Mouse (Mus musculus): ENCODE measurements around the gene Srarp. TPM values are rescaled to one million over a fixed set of nuclear protein-coding genes. Genes with fewer than 3 reads are reported as not detected.

Srarp gene
- total RNA-seq, 1 experiment from 2014 or later: not detected

DNA sequence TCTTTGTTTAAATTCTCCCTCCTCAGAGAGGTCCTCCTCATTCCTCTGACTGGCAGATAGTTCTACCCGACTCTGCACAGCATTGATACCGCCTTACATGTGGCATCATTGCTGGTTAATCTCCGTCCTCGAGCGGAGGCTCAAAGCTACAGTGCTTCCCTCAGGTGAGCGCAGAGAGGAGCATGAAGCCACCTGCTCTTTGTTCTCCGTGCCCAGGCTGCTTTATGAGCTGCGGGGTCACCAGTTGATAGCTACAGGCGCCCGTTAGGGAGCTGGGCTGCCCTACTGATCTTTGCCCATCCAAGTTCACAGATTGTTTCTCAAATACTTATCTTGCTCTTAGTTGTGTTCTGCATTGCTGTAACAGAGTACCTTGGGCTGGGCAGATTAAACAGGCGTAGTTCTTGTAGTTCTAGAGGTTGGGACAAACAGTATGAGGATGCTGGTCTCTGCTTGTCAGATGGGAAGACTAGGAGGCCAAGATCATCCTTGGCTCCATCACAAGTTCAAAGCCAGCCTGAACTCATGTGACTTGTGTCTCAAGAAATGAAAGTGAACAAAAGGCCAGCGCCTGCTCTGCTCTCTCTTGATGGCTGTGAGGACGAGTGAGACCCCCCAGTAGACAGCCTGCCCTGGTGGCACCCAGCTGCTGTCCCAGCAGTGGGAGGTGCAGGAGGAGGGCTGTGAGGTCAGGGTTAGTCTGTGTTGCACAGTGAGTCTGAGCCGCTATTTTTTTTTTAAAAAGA, 20.5 kb upstream of the Srarp start:
- DNase-seq: no peak

GRCm38 (mm10) chr4:141455526-141455925, 19.6 kb upstream of the Srarp start:
- no peak for DNase-seq

DNA sequence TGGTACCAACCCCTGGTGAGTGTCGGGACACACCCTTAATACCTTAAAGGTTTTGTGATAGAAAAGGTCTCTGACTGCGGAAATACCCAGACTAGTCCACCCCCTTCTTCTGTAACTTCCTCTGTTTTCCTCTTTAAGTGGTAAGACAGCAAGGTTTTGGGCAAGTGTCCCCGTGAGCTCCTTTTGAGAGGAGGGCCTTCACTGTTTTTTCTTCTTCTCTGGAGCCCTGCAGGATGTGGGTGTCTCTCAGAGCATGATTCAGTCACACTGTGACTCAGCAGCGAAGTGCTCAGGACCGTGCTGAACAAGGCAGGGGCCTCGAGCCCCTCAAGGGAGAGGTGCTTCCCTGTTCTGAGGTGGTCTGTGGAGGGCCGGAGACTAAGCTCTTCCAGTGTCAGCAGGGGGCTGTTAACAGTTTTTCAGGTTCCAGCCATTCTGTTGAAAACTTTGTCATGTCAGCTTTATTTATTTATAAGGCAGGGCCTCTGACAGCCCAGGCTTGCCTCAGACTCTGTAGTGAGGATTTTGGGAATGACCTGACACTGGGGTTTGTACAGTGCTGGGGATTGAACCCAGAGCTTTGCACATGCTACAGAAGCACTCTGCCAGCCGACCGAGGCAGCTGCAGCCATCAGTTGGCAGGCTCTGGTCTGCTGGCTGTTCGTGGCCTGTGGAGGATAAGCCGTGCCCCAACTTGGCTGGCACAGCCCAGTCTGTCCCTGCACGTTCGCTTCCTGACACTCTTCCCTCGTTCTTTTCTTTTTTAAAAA, 18.9 kb upstream of the Srarp start:
- no peak for DNase-seq

GRCm38 (mm10) chr4:141451916-141452450, 16.1 kb upstream of the Srarp start:
- DNase-seq: no peak

DNA sequence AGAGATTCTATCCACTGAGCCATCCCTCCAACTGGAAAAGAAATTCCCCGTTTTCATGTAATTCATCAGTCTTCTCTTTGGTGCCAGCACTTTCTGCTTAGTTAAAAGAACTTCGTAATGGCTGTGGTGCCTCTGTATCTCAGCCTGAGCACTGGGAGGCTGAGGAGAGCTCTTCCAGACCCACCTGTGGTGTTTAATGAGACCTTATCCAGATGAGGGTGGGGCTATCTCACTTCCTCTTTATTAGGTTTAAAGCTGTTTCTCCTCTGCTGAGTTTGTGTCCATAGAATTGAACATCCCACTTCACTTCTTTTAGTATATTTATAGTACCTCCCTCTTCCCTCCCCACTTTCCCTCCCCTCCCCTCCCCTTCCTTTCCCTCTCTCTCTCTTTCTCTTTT, 15.3 kb upstream of the Srarp start:
- DNase-seq: no peak

DNA sequence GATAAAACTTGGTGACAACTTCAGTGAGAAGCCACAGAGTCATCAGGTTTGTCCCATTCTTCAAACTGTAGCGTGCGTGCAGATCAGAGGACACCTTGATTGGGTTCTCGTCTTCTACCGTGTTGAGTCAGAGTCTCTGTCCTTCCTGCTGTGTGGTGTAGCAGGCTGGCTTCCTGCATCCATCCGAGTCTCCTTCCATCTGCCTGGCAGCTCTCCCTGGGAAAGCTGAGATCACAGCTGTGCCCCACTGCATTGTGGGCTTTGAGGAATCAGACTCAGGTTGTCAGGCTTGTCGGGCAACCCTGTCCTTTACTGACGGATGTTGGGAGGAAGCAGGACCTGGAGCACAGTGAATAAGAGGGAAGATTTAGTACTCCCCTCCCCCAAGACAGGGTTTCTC, 10.3 kb upstream of the Srarp start:
- DNase-seq: no peak

- DNase-seq: no peak
Observed at GRCm38 (mm10) chr4:141445328-141445720, 9.4 kb upstream of the Srarp start.

- peak; percentile 92 for DNase-seq
Observed at GRCm38 (mm10) chr4:141444451-141445327, 8.8 kb upstream of the Srarp start, which contains the start of gene Zbtb17. Zbtb17 (plus strand) TSS chr4:141444654.

DNA sequence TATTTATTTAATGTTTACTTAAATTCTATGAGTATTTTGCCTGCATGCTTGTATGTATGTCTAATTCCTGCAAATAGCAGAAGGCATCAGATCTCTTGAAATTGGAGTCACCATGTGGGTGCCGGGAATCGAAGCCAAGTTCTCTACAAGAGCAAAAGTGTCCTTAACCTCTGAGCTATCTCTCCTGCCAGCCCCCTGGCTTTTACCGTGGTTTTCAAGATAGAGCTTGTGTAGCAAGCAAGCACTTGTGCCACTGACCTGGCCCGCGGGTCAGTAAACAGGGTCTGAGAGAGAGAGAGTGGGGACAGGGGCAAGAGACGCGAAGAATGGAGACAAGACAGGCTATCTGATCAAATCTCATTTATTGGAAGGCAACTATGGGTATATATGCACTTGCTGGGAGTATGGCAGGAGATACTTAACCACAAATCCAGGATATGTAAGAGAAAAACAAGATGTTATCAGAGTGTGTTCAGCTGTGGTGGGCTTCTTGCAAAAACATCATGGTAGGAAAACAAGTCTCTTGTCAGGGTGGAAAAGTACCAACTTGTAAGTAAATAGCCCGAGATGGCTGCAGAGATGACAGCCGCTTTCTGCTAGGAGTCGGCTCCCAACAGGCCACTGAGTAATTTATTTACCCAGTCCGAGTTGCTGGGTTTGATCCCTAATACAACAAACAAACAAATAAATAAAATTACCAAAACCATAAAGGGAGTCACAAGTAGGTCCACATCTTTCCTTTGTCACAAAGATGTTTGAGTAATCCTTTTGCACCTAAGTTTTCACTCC, 7.9 kb upstream of the Srarp start:
- no peak for DNase-seq

- DNase-seq: no peak
Observed at GRCm38 (mm10) chr4:141440877-141441276, 5.0 kb upstream of the Srarp start.

GRCm38 (mm10) chr4:141439083-141439803, 3.3 kb upstream of the Srarp start:
- DNase-seq: no peak

- no peak for DNase-seq
Observed at GRCm38 (mm10) chr4:141433191-141433590, 2.7 kb downstream of the Srarp start.

GRCm38 (mm10) chr4:141432666-141433065, 3.2 kb downstream of the Srarp start:
- no peak for DNase-seq

- peak; percentile 77 for DNase-seq
Observed at GRCm38 (mm10) chr4:141430997-141431396, 4.9 kb downstream of the Srarp start.

GRCm38 (mm10) chr4:141429847-141430246, 6.1 kb downstream of the Srarp start:
- DNase-seq: peak; percentile 61

DNA sequence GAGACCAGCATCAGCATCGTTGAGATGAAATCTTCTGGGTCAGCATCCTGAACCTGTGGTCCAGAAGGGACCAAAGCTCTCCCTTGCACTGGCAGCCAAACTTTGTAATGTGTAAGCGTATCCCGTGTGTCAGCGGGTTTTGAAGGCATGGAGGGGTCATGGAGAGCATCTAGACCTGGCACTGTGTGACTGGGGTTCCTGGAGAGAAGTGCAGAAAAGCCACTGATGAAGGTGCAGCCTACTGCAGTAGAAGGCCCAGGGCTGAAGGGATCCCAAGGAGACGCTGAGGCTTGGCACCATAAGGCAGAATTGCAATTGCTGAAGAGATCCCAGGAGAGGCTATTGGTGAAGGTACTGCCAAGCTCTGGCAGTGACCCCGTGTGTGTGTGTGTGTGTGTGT, 6.5 kb downstream of the Srarp start:
- no peak for DNase-seq

DNA sequence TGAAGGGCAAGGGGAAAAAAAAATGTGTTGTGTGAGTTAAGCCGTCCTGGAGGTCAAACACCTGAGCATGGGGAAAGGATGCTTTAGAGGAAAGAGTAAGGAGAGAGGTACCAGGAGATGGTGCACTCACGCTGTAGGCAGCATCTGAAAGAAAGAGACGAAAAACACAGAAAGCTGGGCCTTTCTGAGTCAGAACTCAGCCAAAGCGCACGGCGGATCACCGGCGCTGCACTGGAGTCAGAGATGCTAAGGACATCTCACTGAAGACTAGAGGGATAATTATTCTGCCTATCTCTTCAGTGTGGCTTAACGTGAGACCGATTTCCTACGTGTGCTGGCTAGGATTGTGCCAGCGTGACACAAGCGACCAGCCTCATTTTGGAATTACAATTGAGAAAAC, 8.0 kb downstream of the Srarp start:
- no peak for DNase-seq

DNA sequence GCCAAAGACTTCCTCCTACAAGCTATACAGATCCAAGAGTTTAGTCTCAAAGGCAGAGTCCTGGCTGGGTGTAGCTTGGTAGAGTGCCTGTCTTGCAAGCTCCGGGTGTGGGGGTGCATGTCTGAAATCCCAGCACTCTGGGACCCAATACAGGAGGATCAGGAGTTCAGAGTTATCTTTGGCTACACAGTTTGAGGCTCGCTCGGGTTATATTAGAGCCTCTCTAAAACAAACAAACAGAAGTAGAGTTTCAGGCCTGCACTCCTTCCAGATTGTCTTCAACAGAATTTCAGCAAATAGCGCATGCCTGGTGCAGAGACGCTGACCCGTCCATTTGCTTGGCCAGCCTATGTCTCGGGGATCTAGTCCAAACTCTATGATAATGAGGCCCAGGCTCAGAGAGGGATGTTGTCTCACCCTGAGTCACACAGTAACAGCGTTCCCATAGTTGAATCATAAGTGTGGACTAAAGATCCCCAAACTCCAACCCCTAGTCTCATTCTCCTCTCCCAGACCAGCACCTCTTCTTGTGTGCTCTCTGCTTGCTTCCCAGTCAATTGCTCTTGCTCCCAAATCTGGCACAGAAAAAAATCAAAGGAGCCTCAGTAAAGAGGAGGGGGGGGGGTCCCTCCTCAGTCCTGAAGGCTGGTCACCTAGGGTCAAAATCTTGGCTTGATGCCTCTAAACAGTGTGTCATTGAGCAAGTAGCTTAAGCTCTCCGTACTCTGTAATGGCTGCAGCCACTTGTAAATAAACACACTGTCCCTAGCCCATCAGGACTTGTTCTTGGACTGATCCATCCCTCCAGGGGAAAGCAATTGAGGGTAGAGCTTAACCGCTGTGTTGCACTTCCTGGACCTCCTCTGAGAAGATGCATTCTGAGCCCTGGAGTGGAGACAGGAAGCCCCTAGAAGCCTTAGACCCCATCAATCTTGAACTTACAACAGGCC, 8.8 kb downstream of the Srarp start:
- no peak for DNase-seq
